Mouse (Mus musculus) bone marrow, adult 2 months (tissue): Measurements from ENCODE around the gene Syn3.

Experiments used
- CTCF ChIP-seq: fragments of 200-500 bp; IDR thresholded peaks from 2 replicates; pipeline ENCODE4 v1.5.1; 2011; ENCODE audit warnings: low read length, control low read depth; ENCODE audit not compliant: control insufficient read depth, insufficient read depth
- POLR2A ChIP-seq: fragments of 200-500 bp; IDR thresholded peaks from 2 replicates; pipeline ENCODE4 v1.6.1; 2011; ENCODE audit warnings: low read depth, mild to moderate bottlenecking, control low read depth, low read length, borderline replicate concordance; ENCODE audit not compliant: control insufficient read depth

DNA sequence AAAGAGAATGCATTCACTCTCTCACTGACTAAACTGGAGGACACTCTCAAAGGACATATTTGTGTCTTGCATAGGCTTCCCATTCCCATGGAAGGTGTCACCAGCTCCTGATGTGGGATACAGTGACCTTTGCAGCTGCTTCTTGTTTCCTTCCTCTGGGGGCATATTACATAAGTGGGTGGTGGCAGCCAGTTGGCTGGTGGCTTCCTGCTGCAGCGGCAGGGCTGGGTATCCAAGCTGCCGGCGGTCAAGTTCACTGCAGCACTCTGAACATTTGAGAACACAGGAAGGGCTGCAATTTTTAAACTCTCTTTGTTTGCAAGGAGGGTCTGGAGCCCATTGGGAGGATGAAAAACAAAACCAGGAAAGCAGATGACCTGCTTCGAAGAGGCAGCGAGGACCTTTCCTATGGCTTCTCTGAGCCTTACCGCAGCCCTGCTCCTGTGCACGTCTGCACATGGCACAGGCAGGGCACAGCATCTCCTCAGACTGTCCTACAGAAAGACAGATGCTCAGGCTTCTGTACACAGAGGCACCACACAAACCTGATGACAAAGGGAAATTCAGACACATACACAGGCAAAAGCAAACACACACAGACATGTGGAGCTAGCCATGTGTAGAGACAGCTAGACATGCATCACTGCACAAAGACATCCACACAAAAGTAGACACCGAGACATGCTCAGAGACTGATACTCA is 340.3 kb downstream of the Syn3 start:
- no peak for TF ChIP-seq CTCF
- no peak for TF ChIP-seq POLR2A
